Mouse (Mus musculus) cortical plate, adult 2 months (tissue): ENCODE results near the gene Gatad2b.

Experiments used
- CTCF ChIP-seq: fragments of 200-500 bp; IDR thresholded peaks from 2 replicates; pipeline ENCODE4 v1.5.1; 2011; ENCODE audit warnings: mild to moderate bottlenecking, control low read depth, low read length; ENCODE audit not compliant: insufficient read depth; ENCODE audit errors: extremely low read depth
- POLR2A ChIP-seq: fragments of 200-500 bp; IDR thresholded peaks from 2 replicates; pipeline ENCODE4 v1.6.1; 2011; ENCODE audit warnings: mild to moderate bottlenecking, low read length, control low read depth; ENCODE audit not compliant: insufficient read depth; ENCODE audit errors: extremely low read depth

GRCm38 (mm10) chr3:90395629-90396028 is 102.7 kb downstream of the Gatad2b start:
- TF ChIP-seq CTCF (no peak), POLR2A (no peak)
